Mouse (Mus musculus) hindbrain, postnatal 0 days (tissue): ENCODE measurements around the gene Apoc4. TPM values are rescaled to one million over a fixed set of nuclear protein-coding genes. Genes with fewer than 3 reads are reported as not detected.

Source experiments
- ATAC-seq: fragments of 200-750 bp; cut with Nextera tagmentation; 2 replicates; pipeline ENCODE4 v1.8.0; 2017; ENCODE audit warnings: mild to moderate bottlenecking, moderate TSS enrichment, moderate library complexity
- DNase-seq: peaks from one replicate; pipeline ENCODE4 v3.0.0-alpha.2; 2015; ENCODE audit warnings: low spot score
- H3K27ac ChIP-seq: fragments of 300-500 bp; sonication (generic); 2 replicates; pipeline ENCODE4 v1.5.1; 2014; ENCODE audit warnings: mild to moderate bottlenecking
- H3K27me3 ChIP-seq: fragments of 300-500 bp; sonication (generic); 2 replicates; pipeline ENCODE4 v1.6.1; 2014; ENCODE audit warnings: low read length, mixed read lengths; ENCODE audit not compliant: insufficient read depth
- H3K36me3 ChIP-seq: fragments of 300-500 bp; sonication (generic); 2 replicates; pipeline ENCODE4 v1.6.1; 2014; ENCODE audit warnings: low read length, mixed read lengths; ENCODE audit not compliant: insufficient read depth
- H3K4me1 ChIP-seq: fragments of 300-500 bp; sonication (generic); 2 replicates; pipeline ENCODE4 v1.6.1; 2014; ENCODE audit warnings: antibody characterized with exemption, low read length, mixed read lengths; ENCODE audit not compliant: insufficient read depth
- H3K4me2 ChIP-seq: fragments of 300-500 bp; sonication (generic); 2 replicates; pipeline ENCODE4 v1.6.1; 2014; ENCODE audit warnings: low read depth, mild to moderate bottlenecking, low read length, moderate library complexity, mixed read lengths
- H3K4me3 ChIP-seq: fragments of 300-500 bp; sonication (generic); 2 replicates; pipeline ENCODE4 v1.5.1; 2014; ENCODE audit warnings: low read length
- H3K9ac ChIP-seq: fragments of 300-500 bp; sonication (generic); replicated peaks from 2 replicates; pipeline ENCODE4 v1.6.1; 2014; ENCODE audit warnings: mild to moderate bottlenecking, low read length, moderate library complexity, mixed read lengths
- H3K9me3 ChIP-seq: fragments of 300-500 bp; sonication (generic); 2 replicates; pipeline ENCODE4 v1.6.1; 2016; ENCODE audit warnings: low read length, mixed read lengths
- CTCF ChIP-seq: IDR thresholded peaks from 2 replicates; pipeline ENCODE4 v1.5.1; 2016; ENCODE audit warnings: antibody characterized with exemption, control low read depth, low read depth
- WGBS: fragments of 180-500 bp; shearing (Covaris S2); extraction: QIAGEN DNeasy Blood & Tissue Kit; methylation state at CpG from one replicate; pipeline ENCODE4 v1.1.7; 2014; 5-methylcytosine and 5-hydroxymethylcytosine counted together
- polyA plus RNA-seq: library from polyadenylated mRNA; unstranded; fragments of >200 nt; fragmentation: Nextera tagmentation; extraction: Ambion mirVana; gene quantifications from 2 replicates; pipeline ENCODE4 v1.2.1, GENCODE M21; 2015
- total RNA-seq: library from RNA; depleted of rRNA; stranded (reverse); fragments of >200 nt; gene quantifications from 2 replicates; pipeline ENCODE4 v1.2.3, GENCODE M21; 2014

Gene Apoc4
- total and polyA plus RNA-seq, 2 experiments from 2014 or later, result not detected

- H3K9me3 ChIP-seq, result no peaks in the 10 kb centered on the region
- H3K4me2 ChIP-seq, result no peak overlapping the region
- TF ChIP-seq CTCF, result no peak
- H3K27me3 ChIP-seq, result no peaks in the 10 kb centered on the region
- H3K4me3 ChIP-seq, result no peak overlapping the region
- no peaks in the 10 kb centered on the region for H3K36me3 ChIP-seq
- no peak for DNase-seq
- H3K9ac ChIP-seq, result no peak overlapping the region
- H3K4me1 ChIP-seq, result no peaks in the 10 kb centered on the region
- WGBS, result 83% methylated on average over 3 of the region's 3 CpGs
- ATAC-seq, result no peak
- H3K27ac ChIP-seq, result no peak overlapping the region
Measured at GRCm38 (mm10) chr7:19682979-19683378, 1.7 kb upstream of the Apoc4 start.

DNA sequence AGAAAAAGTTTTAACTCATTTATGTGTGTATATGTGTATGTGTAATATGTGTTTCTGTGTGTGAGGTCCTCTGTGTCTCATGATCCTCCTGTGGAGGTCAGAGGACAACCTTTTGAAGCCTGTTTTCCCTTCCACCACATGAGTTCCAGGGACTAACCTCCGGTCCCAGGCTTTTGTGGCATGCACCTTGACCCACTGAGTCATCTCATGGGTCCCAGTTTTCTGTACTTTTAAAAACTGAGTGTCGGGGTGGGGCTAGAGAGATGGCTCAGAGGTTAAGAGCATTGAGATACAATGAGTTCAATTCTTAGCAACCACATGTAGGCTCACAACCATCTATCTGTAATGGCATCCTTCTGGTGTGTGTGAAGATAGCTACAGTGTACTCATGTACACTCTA is 577 bp downstream of the Apoc4 start:
- H3K27me3 ChIP-seq, result no peaks in the 10 kb centered on the region
- H3K4me1 ChIP-seq, result no peaks in the 10 kb centered on the region
- H3K4me3 ChIP-seq, result no peak overlapping the region
- no peak overlapping the region for H3K4me2 ChIP-seq
- H3K9ac ChIP-seq, result no peak overlapping the region
- ATAC-seq (no peak), DNase-seq (no peak)
- H3K36me3 ChIP-seq, result no peaks in the 10 kb centered on the region
- no peak overlapping the region for H3K27ac ChIP-seq
- no peaks in the 10 kb centered on the region for H3K9me3 ChIP-seq
- no peak for TF ChIP-seq CTCF
- WGBS, result 70% methylated on average over 2 of the region's 2 CpGs

GRCm38 (mm10) chr7:19678901-19679300 is 2.4 kb downstream of the Apoc4 start:
- no peak for ATAC-seq
- Histone ChIP-seq H3K4me2 (no peak overlapping the region), H3K9me3 (no peaks in the 10 kb centered on the region), H3K27me3 (no peaks in the 10 kb centered on the region), H3K27ac (no peak overlapping the region), H3K4me1 (no peaks in the 10 kb centered on the region), H3K9ac (no peak overlapping the region), H3K4me3 (no peak overlapping the region), H3K36me3 (no peaks in the 10 kb centered on the region)
- no peak for DNase-seq
- 92% methylated on average over 3 of the region's 3 CpGs for WGBS
- no peak for TF ChIP-seq CTCF

- Histone ChIP-seq H3K4me1 (no peaks in the 10 kb centered on the region), H3K36me3 (no peaks in the 10 kb centered on the region), H3K27me3 (no peaks in the 10 kb centered on the region), H3K9me3 (no peaks in the 10 kb centered on the region), H3K9ac (no peak within 1 kb of the TSS), H3K4me2 (no peak within 1 kb of the TSS), H3K27ac (no peak within 1 kb of the TSS), H3K4me3 (no peak within 1 kb of the TSS)
- 85% methylated on average over 8 of the region's 8 CpGs for WGBS
- no peak for ATAC-seq
- TF ChIP-seq CTCF, result no peak
- DNase-seq, result no peak
Measured at GRCm38 (mm10) chr7:19677872-19678271, 3.4 kb downstream of the Apoc4 start, which contains the start of gene Apoc2. Gene Apoc2 (minus strand): TSS chr7:19677941.

DNA sequence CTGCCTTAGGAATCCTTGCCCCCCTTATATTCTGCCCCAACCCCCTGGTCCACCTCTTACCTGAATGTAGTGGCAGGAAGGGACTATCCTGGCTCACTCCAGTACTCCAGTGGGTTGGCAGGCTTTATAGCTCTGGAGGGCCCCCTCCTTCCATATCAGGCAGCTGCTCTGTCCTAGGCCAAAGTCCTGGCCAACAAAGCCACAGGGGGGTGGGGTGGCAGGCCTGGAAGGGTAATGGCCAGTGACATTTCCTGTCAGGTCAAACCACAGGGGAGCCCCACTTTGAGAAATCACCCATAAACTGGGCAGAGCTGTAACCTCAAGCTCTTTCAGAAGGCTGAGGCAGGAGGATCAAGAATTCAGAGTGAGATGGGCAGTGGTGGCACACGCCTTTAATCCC is 4.6 kb downstream of the Apoc4 start:
- H3K4me1 ChIP-seq, result no peaks in the 10 kb centered on the region
- no peak for TF ChIP-seq CTCF
- no peaks in the 10 kb centered on the region for H3K9me3 ChIP-seq
- ATAC-seq (no peak), DNase-seq (no peak)
- no peaks in the 10 kb centered on the region for H3K27me3 ChIP-seq
- 75% methylated on average over 1 of the region's 1 CpGs for WGBS
- no peak overlapping the region for H3K27ac ChIP-seq
- H3K4me3 ChIP-seq, result no peak overlapping the region
- no peaks in the 10 kb centered on the region for H3K36me3 ChIP-seq
- H3K4me2 ChIP-seq, result no peak overlapping the region
- H3K9ac ChIP-seq, result no peak overlapping the region

DNA sequence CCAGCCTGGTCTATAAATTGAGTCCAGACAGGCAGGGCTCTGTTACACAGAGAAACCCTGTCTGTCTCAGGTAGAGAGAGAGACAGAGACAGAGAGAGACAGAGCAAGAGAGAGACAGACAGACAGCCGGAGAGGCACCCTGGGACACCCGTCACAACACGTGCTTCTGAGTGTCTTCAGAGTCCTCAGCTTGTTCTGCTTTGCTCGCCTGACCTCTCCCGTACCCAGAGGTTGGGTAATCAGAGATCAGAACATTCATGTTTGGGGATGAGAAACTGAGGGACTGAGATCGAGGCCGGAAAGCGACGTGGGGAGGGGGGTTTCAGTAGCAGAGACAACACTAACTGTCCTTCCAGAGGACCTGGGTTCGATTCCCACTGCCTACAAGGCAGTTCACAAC is 5.5 kb downstream of the Apoc4 start:
- no peak overlapping the region for H3K9ac ChIP-seq
- ATAC-seq (no peak), DNase-seq (no peak)
- no peaks in the 10 kb centered on the region for H3K4me1 ChIP-seq
- 84% methylated on average over 10 of the region's 10 CpGs for WGBS
- H3K4me3 ChIP-seq, result no peak overlapping the region
- no peak for TF ChIP-seq CTCF
- no peaks in the 10 kb centered on the region for H3K27me3 ChIP-seq
- H3K4me2 ChIP-seq, result no peak overlapping the region
- no peaks in the 10 kb centered on the region for H3K36me3 ChIP-seq
- no peaks in the 10 kb centered on the region for H3K9me3 ChIP-seq
- H3K27ac ChIP-seq, result no peak overlapping the region

DNA sequence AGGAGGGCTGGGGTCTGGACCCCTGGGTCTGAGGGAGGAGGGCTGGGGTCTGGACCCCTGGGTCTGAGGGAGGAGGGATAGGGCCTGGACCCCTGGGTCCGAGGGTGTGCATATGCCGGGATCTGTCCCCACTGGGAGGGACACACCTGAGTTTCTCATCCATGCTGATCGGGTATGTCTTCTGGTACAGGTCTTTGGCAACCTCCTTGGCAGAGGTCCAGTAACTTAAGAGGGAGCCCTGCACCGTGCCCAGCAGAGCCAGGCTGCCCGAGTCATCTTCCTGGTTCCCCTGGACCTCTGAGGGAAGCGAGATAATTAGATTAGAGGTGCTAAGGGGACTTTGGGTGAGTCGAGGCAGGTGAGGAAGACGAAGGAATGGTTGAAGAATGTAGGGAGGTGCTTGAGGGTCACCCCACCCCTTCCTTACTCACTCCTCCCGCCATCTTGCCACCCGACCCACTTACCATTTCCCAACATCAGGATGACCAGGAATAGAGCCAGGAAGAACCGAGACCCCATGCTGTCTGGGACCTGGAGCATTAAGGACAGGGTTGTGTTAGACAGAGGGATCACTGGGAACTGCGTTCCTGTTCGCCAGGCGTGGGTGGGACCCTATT is 8.1 kb downstream of the Apoc4 start:
- 61% methylated on average over 14 of the region's 14 CpGs for WGBS
- ATAC-seq (no peak), DNase-seq (no peak)
- Histone ChIP-seq H3K4me2 (no peak overlapping the region), H3K9ac (no peak overlapping the region), H3K36me3 (no peaks in the 10 kb centered on the region), H3K4me1 (no peaks in the 10 kb centered on the region), H3K4me3 (no peak overlapping the region), H3K27ac (no peak overlapping the region), H3K27me3 (no peaks in the 10 kb centered on the region), H3K9me3 (no peaks in the 10 kb centered on the region)
- TF ChIP-seq CTCF, result no peak
